Mouse (Mus musculus) MEL (cell line): ENCODE data around the gene Eif4e1b. TPM values are rescaled to one million over a fixed set of nuclear protein-coding genes. Genes with fewer than 3 reads are reported as not detected.
A peak's percentile ranks its signal among the peaks of the same experiment; 100 is the strongest.

ENCODE experiments used
- DNase-seq: peaks from one replicate; pipeline ENCODE4 v3.0.0; 2011; ENCODE audit warnings: low read depth, low spot score
- H3K27ac ChIP-seq: 2 replicates; pipeline ENCODE4 v1.5.1; 2012; ENCODE audit warnings: low read depth, mild to moderate bottlenecking, control low read depth, low read length, moderate library complexity; ENCODE audit not compliant: control insufficient read depth
- H3K27me3 ChIP-seq, 2 experiments: fragments of 150-350 bp in 1 of 2; sonication (generic) in 1 of 2; 2 replicates each; pipeline ENCODE4 v1.6.1; 2012; ENCODE audit warnings: low read length in 2 of 2, mild to moderate bottlenecking in 2 of 2, improper control_type of control experiment in 1 of 2, moderate library complexity in 1 of 2; ENCODE audit not compliant: insufficient read depth in 2 of 2, control insufficient read depth in 1 of 2
- H3K36me3 ChIP-seq, 2 experiments: 2 replicates each; pipeline ENCODE4 v1.6.1; 2012 to 2014; ENCODE audit warnings: low read length in 2 of 2, improper control_type of control experiment in 1 of 2, inconsistent platforms in 1 of 2, mild to moderate bottlenecking in 1 of 2; ENCODE audit not compliant: insufficient read depth in 2 of 2, control insufficient read depth in 1 of 2
- H3K4me1 ChIP-seq, 2 experiments: fragments of 150-350 bp in 1 of 2; sonication (generic) in 1 of 2; 2 replicates each; pipeline ENCODE4 v1.6.1; 2012; ENCODE audit warnings: low read length in 2 of 2, improper control_type of control experiment in 1 of 2, mild to moderate bottlenecking in 1 of 2; ENCODE audit not compliant: insufficient read depth in 2 of 2, control insufficient read depth in 1 of 2
- H3K4me3 ChIP-seq, 2 experiments: fragments of 150-350 bp in 1 of 2; sonication (generic) in 1 of 2; 2 replicates each; pipeline ENCODE4 v1.5.1; 2012; ENCODE audit warnings: low read depth in 2 of 2, low read length in 2 of 2, mild to moderate bottlenecking in 2 of 2, moderate library complexity in 2 of 2, control low read depth in 1 of 2, improper control_type of control experiment in 1 of 2; ENCODE audit not compliant: control insufficient read depth in 1 of 2, insufficient read depth in 1 of 2
- H3K79me2 ChIP-seq: 2 replicates; pipeline ENCODE4 v1.6.1; 2012; ENCODE audit warnings: mild to moderate bottlenecking, low read length, moderate library complexity; ENCODE audit not compliant: control insufficient read depth, poor library complexity, insufficient read depth
- H3K9ac ChIP-seq: 2 replicates; pipeline ENCODE4 v1.6.1; 2012; ENCODE audit warnings: low read depth, mild to moderate bottlenecking, control low read depth, low read length, moderate library complexity; ENCODE audit not compliant: control insufficient read depth, poor library complexity, severe bottlenecking
- H3K9me3 ChIP-seq: fragments of 150-350 bp; sonication (generic); replicated peaks from 2 replicates; pipeline ENCODE4 v1.6.1; 2012; ENCODE audit warnings: mild to moderate bottlenecking, low read length, improper control_type of control experiment, moderate library complexity; ENCODE audit not compliant: insufficient read depth
- BHLHE40 ChIP-seq: IDR thresholded peaks from 2 replicates; pipeline ENCODE4 v1.6.1; 2012; ENCODE audit warnings: low read depth, mild to moderate bottlenecking, inconsistent platforms, low read length, improper control_type of control experiment, borderline replicate concordance
- CHD1 ChIP-seq: IDR thresholded peaks from 2 replicates; pipeline ENCODE4 v1.6.1; 2012; ENCODE audit warnings: low read depth, mild to moderate bottlenecking, inconsistent platforms, low read length, improper control_type of control experiment
- CHD2 ChIP-seq: IDR thresholded peaks from 2 replicates; pipeline ENCODE4 v1.6.1; 2011; ENCODE audit warnings: low read length, improper control_type of control experiment
- CTCF ChIP-seq, 3 experiments: IDR thresholded peaks in 2 of 3; conservative IDR thresholded peaks in 1 of 3; 2 replicates each; pipeline ENCODE4 v1.5.1; 2011 to 2012; ENCODE audit warnings: low read length in 3 of 3, low read depth in 2 of 3, mild to moderate bottlenecking in 2 of 3, improper control_type of control experiment in 1 of 3, inconsistent platforms in 1 of 3, mixed read lengths in 1 of 3, moderate library complexity in 1 of 3; ENCODE audit not compliant: control insufficient read depth in 1 of 3, insufficient read depth in 1 of 3, poor library complexity in 1 of 3, severe bottlenecking in 1 of 3
- E2F4 ChIP-seq: IDR thresholded peaks from 2 replicates; pipeline ENCODE4 v1.6.1; 2011; ENCODE audit warnings: low read depth, low read length, improper control_type of control experiment, borderline replicate concordance
- EP300 ChIP-seq, 2 experiments: IDR thresholded peaks; 2 replicates each; pipeline ENCODE4 v1.6.1; 2011; ENCODE audit warnings: improper control_type of control experiment in 2 of 2, low read length in 2 of 2, low read depth in 1 of 2, mild to moderate bottlenecking in 1 of 2
- ETS1 ChIP-seq: IDR thresholded peaks from 2 replicates; pipeline ENCODE4 v1.6.1; 2012; ENCODE audit warnings: low read depth, mild to moderate bottlenecking, inconsistent platforms, low read length, improper control_type of control experiment, moderate library complexity
- GATA1 ChIP-seq: IDR thresholded peaks from 2 replicates; pipeline ENCODE4 v1.6.1; 2011; ENCODE audit warnings: low read depth, low read length, improper control_type of control experiment
- HCFC1 ChIP-seq: IDR thresholded peaks from 2 replicates; pipeline ENCODE4 v1.6.1; 2012; ENCODE audit warnings: low read depth, mild to moderate bottlenecking, inconsistent platforms, low read length, improper control_type of control experiment, moderate library complexity
- JUND ChIP-seq: IDR thresholded peaks from 2 replicates; pipeline ENCODE4 v1.6.1; 2011; ENCODE audit warnings: low read depth, mild to moderate bottlenecking, improper control_type of control experiment, low read length
- KAT2A ChIP-seq: conservative IDR thresholded peaks from 2 replicates; pipeline ENCODE4 v1.6.1; 2012; ENCODE audit warnings: low read depth, low read length, improper control_type of control experiment, inconsistent platforms
- MAFK ChIP-seq: IDR thresholded peaks from 2 replicates; pipeline ENCODE4 v1.6.1; 2011; ENCODE audit warnings: low read depth, mild to moderate bottlenecking, low read length, improper control_type of control experiment, borderline replicate concordance
- MAX ChIP-seq: IDR thresholded peaks from 2 replicates; pipeline ENCODE4 v1.6.1; 2011; ENCODE audit warnings: low read length, improper control_type of control experiment
- MXI1 ChIP-seq: IDR thresholded peaks from 2 replicates; pipeline ENCODE4 v1.6.1; 2011; ENCODE audit warnings: mild to moderate bottlenecking, low read depth, low read length, improper control_type of control experiment
- POLR2AphosphoS2 ChIP-seq: IDR thresholded peaks from 2 replicates; pipeline ENCODE4 v1.6.1; 2011; ENCODE audit warnings: low read length, improper control_type of control experiment
- POLR2AphosphoS5 ChIP-seq: IDR thresholded peaks from 2 replicates; pipeline ENCODE4 v1.6.1; 2012; ENCODE audit warnings: low read depth, borderline replicate concordance, mild to moderate bottlenecking, inconsistent platforms, low read length, moderate library complexity, mixed read lengths
- RAD21 ChIP-seq: IDR thresholded peaks from 2 replicates; pipeline ENCODE4 v1.6.1; 2011; ENCODE audit warnings: mild to moderate bottlenecking, low read depth, low read length, improper control_type of control experiment
- SMC3 ChIP-seq: IDR thresholded peaks from 2 replicates; pipeline ENCODE4 v1.6.1; 2011; ENCODE audit warnings: low read depth, low read length, improper control_type of control experiment
- TBP ChIP-seq: IDR thresholded peaks from 2 replicates; pipeline ENCODE4 v1.8.0; 2011; ENCODE audit warnings: low read depth, low read length, improper control_type of control experiment
- TCF12 ChIP-seq: IDR thresholded peaks from 2 replicates; pipeline ENCODE4 v1.6.1; 2014; ENCODE audit warnings: low read depth, mild to moderate bottlenecking, inconsistent platforms, low read length, improper control_type of control experiment, moderate library complexity
- UBTF ChIP-seq: IDR thresholded peaks from 2 replicates; pipeline ENCODE4 v1.6.1; 2012; ENCODE audit warnings: low read depth, mild to moderate bottlenecking, inconsistent platforms, low read length, improper control_type of control experiment, moderate library complexity, borderline replicate concordance; ENCODE audit not compliant: insufficient read depth
- ZC3H11A ChIP-seq: IDR thresholded peaks from 2 replicates; pipeline ENCODE4 v1.6.1; 2012; ENCODE audit warnings: low read depth, mild to moderate bottlenecking, inconsistent platforms, low read length, improper control_type of control experiment
- ZKSCAN1 ChIP-seq: IDR thresholded peaks from 2 replicates; pipeline ENCODE4 v1.6.1; 2012; ENCODE audit warnings: low read depth, mild to moderate bottlenecking, inconsistent platforms, low read length, improper control_type of control experiment, moderate library complexity
- ZNF384 ChIP-seq: IDR thresholded peaks from 2 replicates; pipeline ENCODE4 v1.6.1; 2012; ENCODE audit warnings: low read depth, mild to moderate bottlenecking, inconsistent platforms, low read length, improper control_type of control experiment
- polyA plus RNA-seq, 2 experiments: library from polyadenylated mRNA; stranded (reverse) in 1 of 2; unstranded in 1 of 2; fragments of >175 nt in 1 of 2; fragments of >200 nt in 1 of 2; gene quantifications; 2 replicates each; pipeline versions ENCODE4 v1.2.1 to v1.2.4; 2012; ENCODE audit warnings: low replicate concordance in 2 of 2, low read depth in 1 of 2; ENCODE audit not compliant: insufficient read length in 2 of 2, insufficient read depth in 1 of 2, missing spikeins in 1 of 2
- total RNA-seq: library from RNA; depleted of rRNA; stranded (reverse); fragments of 300-350 nt; gene quantifications from 2 replicates; pipeline ENCODE4 v1.2.3, GENCODE M21; 2012

Eif4e1b gene
- total and polyA plus RNA-seq, 3 experiments = not detected

DNA sequence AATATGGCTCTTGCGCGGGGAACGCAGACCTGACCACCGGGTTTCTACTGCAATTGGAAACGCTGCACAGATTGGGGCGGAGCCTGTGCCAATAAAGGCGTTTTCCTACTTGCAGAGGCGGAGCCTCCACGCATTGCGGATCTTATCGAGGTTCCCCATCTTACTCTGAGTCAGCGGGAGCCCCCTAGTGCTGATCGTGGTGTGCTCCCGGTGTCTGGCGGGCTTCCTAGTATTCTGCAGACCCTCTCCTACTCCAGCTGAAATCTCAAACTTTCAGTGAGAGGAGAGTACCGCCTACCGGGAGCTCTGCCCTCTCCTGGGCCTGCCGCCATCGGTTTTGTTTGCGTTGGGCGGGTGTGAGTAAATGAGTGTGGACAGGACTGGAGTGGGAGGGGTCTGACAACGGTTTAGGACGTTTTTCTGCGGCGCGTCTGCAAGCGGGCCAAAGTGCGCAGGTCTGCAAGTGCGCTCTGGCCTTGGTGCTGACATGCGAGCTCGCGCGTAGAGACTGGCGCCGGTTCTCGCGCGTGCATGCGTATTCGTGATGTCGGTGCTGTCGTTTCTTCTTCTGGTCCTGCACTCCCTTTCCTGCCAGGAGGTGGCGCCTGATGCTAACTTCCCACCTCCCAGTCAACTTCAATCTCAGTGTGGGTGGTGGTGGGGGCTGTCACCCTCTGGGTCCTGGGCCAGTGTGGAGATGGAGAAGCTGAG, 25.6 kb upstream of the Eif4e1b start:
- Histone ChIP-seq H3K27me3 (no peaks in the 10 kb centered on the region), H3K9ac (no peak overlapping the region)
- no peak for DNase-seq

DNA sequence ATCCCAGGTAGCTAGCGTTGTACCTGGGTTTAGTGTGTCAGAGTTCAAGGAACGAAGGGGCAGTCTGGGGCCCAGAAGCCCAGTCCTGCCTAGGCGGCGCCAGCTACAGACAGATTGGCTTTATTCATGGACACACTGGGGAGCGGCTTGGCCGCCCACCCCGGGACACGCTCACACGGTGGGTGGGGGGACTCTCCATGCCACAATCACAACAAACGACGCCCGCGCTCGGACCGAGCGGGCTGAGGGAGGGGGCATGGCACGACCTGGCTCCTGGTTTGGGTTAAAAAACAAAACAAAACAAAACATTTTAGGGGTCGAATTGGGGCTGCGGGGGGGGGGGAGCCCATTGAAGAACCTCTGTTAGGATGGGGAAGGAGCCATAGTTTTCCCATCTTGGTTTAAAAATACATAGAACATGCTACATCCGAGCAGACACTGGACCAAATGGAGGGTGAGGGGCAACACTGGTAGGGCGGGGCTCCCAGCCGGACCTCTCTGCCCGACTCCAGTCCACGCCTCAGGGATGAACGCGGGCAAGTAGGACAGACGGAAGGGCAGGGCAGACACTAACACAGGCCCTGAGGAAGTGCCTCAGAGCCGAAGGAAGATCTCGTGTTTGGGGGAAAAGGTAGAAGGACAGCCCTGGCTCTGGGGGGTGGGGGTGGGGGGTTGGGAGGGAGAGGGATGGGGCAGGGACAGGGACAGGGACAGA, 24.9 kb upstream of the Eif4e1b start:
- H3K4me3 ChIP-seq = no peak overlapping the region
- no peak for DNase-seq
- no peaks in the 10 kb centered on the region for H3K79me2 ChIP-seq
- H3K9ac ChIP-seq = no peak overlapping the region
- no peaks in the 10 kb centered on the region for H3K4me1 ChIP-seq
- TF ChIP-seq KAT2A = no peak
- TF ChIP-seq MAX = no peak
- TF ChIP-seq CHD2 = no peak
- no peak for TF ChIP-seq GATA1
- TF ChIP-seq TCF12 = no peak
- TF ChIP-seq SMC3 = no peak
- no peak for TF ChIP-seq TBP
- no peak for TF ChIP-seq CHD1
- no peak for TF ChIP-seq ZKSCAN1
- no peak for TF ChIP-seq ETS1
- no peak for TF ChIP-seq BHLHE40
- TF ChIP-seq JUND = no peak
- TF ChIP-seq MXI1 = no peak
- no peak for TF ChIP-seq HCFC1
- no peak for TF ChIP-seq RAD21
- TF ChIP-seq ZNF384 = no peak
- TF ChIP-seq EP300 (IDR thresholded peaks at IDR 0.05; ENCODE audit: low read depth in 1 of 2, low read length in 2 of 2) = no peak
- TF ChIP-seq UBTF = no peak
- TF ChIP-seq POLR2AphosphoS2 = no peak
- TF ChIP-seq, all 39 proteins: peak for 0
- no peaks in the 10 kb centered on the region for H3K27me3 ChIP-seq
- H3K9me3 ChIP-seq = no peaks in the 10 kb centered on the region
- no peaks in the 10 kb centered on the region for H3K36me3 ChIP-seq
- H3K27ac ChIP-seq = no peak overlapping the region

More for the DNA sequence above, 25.6 kb upstream of the Eif4e1b start:
- no peak overlapping the region for H3K27ac ChIP-seq
- TF ChIP-seq POLR2AphosphoS5 = no peak
- TF ChIP-seq TBP = no peak
- peak in 2 of 3 experiments; percentile 3 to 14; a peak in 1 of 6 replicates for TF ChIP-seq CTCF (IDR thresholded peaks at IDR 0.05 in 2 of 3, conservative IDR thresholded peaks at IDR 0.05 in 1 of 3; ENCODE audit: control insufficient read depth in 1 of 3, insufficient read depth in 1 of 3, low read depth in 2 of 3, low read length in 3 of 3, poor library complexity in 1 of 3, severe bottlenecking in 1 of 3)
- TF ChIP-seq ZKSCAN1 = no peak
- no peak for TF ChIP-seq ZC3H11A
- no peak for TF ChIP-seq MAFK
- no peak for TF ChIP-seq E2F4
- TF ChIP-seq, all 39 proteins: peak for 1
- Histone ChIP-seq H3K4me3 (no peak overlapping the region), H3K79me2 (no peaks in the 10 kb centered on the region), H3K9me3 (no peaks in the 10 kb centered on the region), H3K4me1 (no peaks in the 10 kb centered on the region), H3K36me3 (no peaks in the 10 kb centered on the region)
